Comparison of ENCODE assay signal across 12 mouse cellular contexts in the genomic region with DNA sequence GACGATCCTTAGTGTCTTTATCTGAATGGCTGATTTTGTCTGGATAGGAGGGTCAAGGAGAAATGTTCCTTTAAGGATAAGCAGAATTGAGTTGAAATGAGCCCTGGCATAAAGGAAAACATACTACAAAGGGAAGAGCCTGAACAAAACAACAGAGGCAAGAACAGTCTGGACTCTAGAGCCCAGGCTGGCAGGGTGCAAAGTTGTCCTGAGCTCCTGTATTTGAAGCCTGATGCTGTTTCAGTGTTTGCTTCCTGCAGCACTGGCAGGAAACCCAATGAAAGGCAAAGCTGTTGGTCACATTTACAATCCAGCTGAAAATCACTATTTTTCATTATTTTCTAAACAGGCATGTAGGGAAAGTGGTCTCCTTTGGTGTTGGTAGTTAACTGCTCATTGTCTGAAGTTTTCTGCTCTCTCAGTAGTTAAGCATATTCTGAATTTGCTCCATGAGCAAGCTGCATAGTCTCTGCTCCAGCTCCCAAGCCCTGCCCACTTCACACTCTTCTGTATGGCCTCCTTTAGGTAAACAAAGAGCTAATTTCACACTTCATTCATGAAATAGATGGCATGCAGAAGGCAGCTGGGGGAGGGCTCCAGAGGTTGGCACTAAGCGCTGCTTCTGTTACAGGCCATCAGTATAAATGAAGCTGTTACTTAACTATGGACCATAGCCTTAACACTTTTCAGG. TPM values are rescaled to one million over a fixed set of nuclear protein-coding genes. Genes with fewer than 3 reads are reported as not detected.
A peak's percentile ranks its signal among the peaks of the same experiment; 100 is the strongest.
DNase-seq lines count a peak whose midpoint lies in the region; ATAC-seq lines count a peak whose summit lies in the region.
"Had no signal": no experiment of that assay in that cellular context is flagged by ENCODE, and none has a peak within 500 bp of the region (broad histone marks: within the 10 kb centered on the region; RNA-seq: fewer than 3 reads in every experiment).

No protein-coding gene starts in this region.

- intact Hi-C loops in heart, postnatal 14 days (cut with DNase I) = no loop called here

- H3K4me3 ChIP-seq in forebrain, embryonic 12.5 days (replicated peaks) = no peak overlapping the region
- no peak overlapping the region for H3K4me3 ChIP-seq in hindbrain, embryonic 14.5 days (replicated peaks; ENCODE audit: low read length)
- H3K4me3 ChIP-seq in midbrain, embryonic 16.5 days (ENCODE audit: low read depth, low read length) = no peak overlapping the region
- H3K4me3 ChIP-seq: gastrocnemius, adult 2 months had no signal

- H3K4me2 ChIP-seq in forebrain, embryonic 12.5 days = no peak overlapping the region
- H3K4me2 ChIP-seq in hindbrain, embryonic 14.5 days (replicated peaks) = no peak overlapping the region
- no peak overlapping the region for H3K4me2 ChIP-seq in midbrain, embryonic 16.5 days (ENCODE audit: low read length)

- ATAC-seq in forebrain, embryonic 12.5 days (ENCODE audit: low FRiP score) = peak; percentile 86
- peak; percentile 78 for ATAC-seq in hindbrain, embryonic 14.5 days (ENCODE audit: low FRiP score)
- ATAC-seq in midbrain, embryonic 16.5 days = peak; percentile 80

- peaks cover 21% of the 10 kb centered on the region for H3K4me1 ChIP-seq in forebrain, embryonic 12.5 days
- peaks cover 17% of the 10 kb centered on the region; the same call in 1 of the 2 replicates for H3K4me1 ChIP-seq in hindbrain, embryonic 14.5 days (replicated peaks; ENCODE audit: control insufficient read depth, insufficient read depth, low read length)
- H3K4me1 ChIP-seq in midbrain, embryonic 16.5 days (ENCODE audit: control insufficient read depth, insufficient read depth, low read length) = peaks cover 2% of the 10 kb centered on the region; the same call in 1 of the 2 replicates

- H3K9me3 ChIP-seq in forebrain, embryonic 12.5 days = no peaks in the 10 kb centered on the region
- H3K9me3 ChIP-seq in hindbrain, embryonic 14.5 days (ENCODE audit: control insufficient read depth, low read length) = no peaks in the 10 kb centered on the region
- H3K9me3 ChIP-seq in midbrain, embryonic 16.5 days (replicated peaks; ENCODE audit: control insufficient read depth, low read length, poor library complexity, severe bottlenecking) = no peaks in the 10 kb centered on the region

- no peaks in the 10 kb centered on the region for H3K27me3 ChIP-seq in forebrain, embryonic 12.5 days
- no peaks in the 10 kb centered on the region for H3K27me3 ChIP-seq in hindbrain, embryonic 14.5 days (ENCODE audit: control insufficient read depth, insufficient read depth, low read length)
- H3K27me3 ChIP-seq in midbrain, embryonic 16.5 days (ENCODE audit: control insufficient read depth, insufficient read depth, low read depth, low read length) = no peaks in the 10 kb centered on the region

- peak; percentile 14 to 30 for DNase-seq in kidney, postnatal 4 days
- no peak for DNase-seq in kidney, postnatal 10 days
- DNase-seq in hindbrain, embryonic 14.5 days (ENCODE audit: low spot score) = no peak
- DNase-seq in cerebellum, postnatal 36 days = no peak
- no peak for DNase-seq in heart, postnatal 14 days
- DNase-seq in left cerebral cortex, adult 11 months (ENCODE audit: low spot score) = no peak
- DNase-seq: cerebellum, postnatal 25 days; gastrocnemius, adult 2 months; thymus, adult 2 months had no signal

- H3K36me3 ChIP-seq in forebrain, embryonic 12.5 days (replicated peaks) = no peaks in the 10 kb centered on the region
- no peaks in the 10 kb centered on the region for H3K36me3 ChIP-seq in hindbrain, embryonic 14.5 days (replicated peaks; ENCODE audit: control insufficient read depth, insufficient read depth)
- H3K36me3 ChIP-seq in midbrain, embryonic 16.5 days (ENCODE audit: control insufficient read depth, insufficient read depth, low read length) = no peaks in the 10 kb centered on the region

- no peak overlapping the region for H3K9ac ChIP-seq in forebrain, embryonic 12.5 days
- H3K9ac ChIP-seq in hindbrain, embryonic 14.5 days = no peak overlapping the region
- no peak overlapping the region for H3K9ac ChIP-seq in midbrain, embryonic 16.5 days (ENCODE audit: low read depth, low read length)
- H3K9ac ChIP-seq: liver, embryonic 14.5 days had no signal

- WGBS in forebrain, embryonic 12.5 days = 62% methylated on average over 2 of the region's 2 CpGs
- 39% methylated on average over 2 of the region's 2 CpGs for WGBS in hindbrain, embryonic 14.5 days
- 53% methylated on average over 2 of the region's 2 CpGs for WGBS in midbrain, embryonic 16.5 days

- H3K27ac ChIP-seq in forebrain, embryonic 12.5 days = 0 out of 2 replicates have a peak overlapping the region, but pooled peaks have one; percentile 36
- no peak overlapping the region for H3K27ac ChIP-seq in hindbrain, embryonic 14.5 days
- H3K27ac ChIP-seq in midbrain, embryonic 16.5 days (ENCODE audit: low read length) = no peak overlapping the region
- H3K27ac ChIP-seq: gastrocnemius, adult 2 months; liver, embryonic 14.5 days had no signal

RNA-seq across cellular contexts. Expression of a gene that starts 8.6 kb away (rescaled TPM):
- polyA plus RNA-seq in forebrain, embryonic 12.5 days (2016; fragmentation: Nextera tagmentation; extraction: Ambion mirVana) = 10.1 and 11.4 TPM in 2 replicates
- 6.5 TPM in 2 replicates for polyA plus RNA-seq in hindbrain, embryonic 14.5 days (2014; fragmentation: Nextera tagmentation; extraction: Ambion mirVana)
- polyA plus RNA-seq in midbrain, embryonic 16.5 days (2015; fragmentation: Nextera tagmentation; extraction: Ambion mirVana) = 3.7 and 3.9 TPM in 2 replicates
- 1 to 10 TPM; 2.1 to 3.7 TPM for total RNA-seq in heart, postnatal 14 days (2021)

Comparison
In these comparisons a context has a peak if more than half of its experiments do, and no peak if none do; other contexts are left out.
1. DNase-seq: peak in kidney, postnatal 4 days (2 of 2); none in kidney, postnatal 10 days (single experiment), hindbrain, embryonic 14.5 days (single experiment), cerebellum, postnatal 36 days (0 of 2), heart, postnatal 14 days (0 of 2) and left cerebral cortex, adult 11 months (single experiment).
2. Peak in every context shown above with its lines, with median percentiles within 50 percentile points of each other: ATAC-seq.